Mouse (Mus musculus) intestine, embryonic 15.5 days (tissue): ENCODE data around the gene Crybb2. TPM values are rescaled to one million over a fixed set of nuclear protein-coding genes. Genes with fewer than 3 reads are reported as not detected.
A peak's percentile ranks its signal among the peaks of the same experiment; 100 is the strongest.

Experiments
- ATAC-seq: fragments of 200-750 bp; cut with Nextera tagmentation; 2 replicates; pipeline ENCODE4 v1.8.0; 2017; ENCODE audit warnings: moderate TSS enrichment, moderate library complexity
- H3K27ac ChIP-seq: fragments of 300-500 bp; sonication (generic); 2 replicates; pipeline ENCODE4 v1.5.1; 2015; ENCODE audit warnings: mild to moderate bottlenecking, inconsistent platforms
- H3K27me3 ChIP-seq: fragments of 300-500 bp; sonication (generic); replicated peaks from 2 replicates; pipeline ENCODE4 v1.6.1; 2015; ENCODE audit warnings: inconsistent platforms
- H3K36me3 ChIP-seq: fragments of 300-500 bp; sonication (generic); 2 replicates; pipeline ENCODE4 v1.6.1; 2015; ENCODE audit warnings: inconsistent platforms
- H3K4me1 ChIP-seq: fragments of 300-500 bp; sonication (generic); replicated peaks from 2 replicates; pipeline ENCODE4 v1.6.1; 2015; ENCODE audit warnings: inconsistent platforms
- H3K4me2 ChIP-seq: fragments of 300-500 bp; sonication (generic); replicated peaks from 2 replicates; pipeline ENCODE4 v1.6.1; 2015; ENCODE audit warnings: mild to moderate bottlenecking, inconsistent platforms
- H3K4me3 ChIP-seq: fragments of 300-500 bp; sonication (generic); replicated peaks from 2 replicates; pipeline ENCODE4 v1.5.1; 2015; ENCODE audit warnings: inconsistent platforms
- H3K9ac ChIP-seq: fragments of 300-500 bp; sonication (generic); 2 replicates; pipeline ENCODE4 v1.6.1; 2015; ENCODE audit warnings: inconsistent platforms
- H3K9me3 ChIP-seq: fragments of 300-500 bp; sonication (generic); 2 replicates; pipeline ENCODE4 v1.6.1; 2016; ENCODE audit warnings: inconsistent platforms
- WGBS: fragments of 180-500 bp; shearing (Covaris S2); methylation state at CpG from one replicate; pipeline ENCODE4 v1.1.7; 2015; 5-methylcytosine and 5-hydroxymethylcytosine counted together
- polyA plus RNA-seq: library from polyadenylated mRNA; unstranded; fragments of >200 nt; fragmentation: Nextera tagmentation; extraction: Ambion mirVana; gene quantifications from 2 replicates; pipeline ENCODE4 v1.2.1, GENCODE M21; 2015

The Crybb2 gene
- polyA plus RNA-seq, 1 experiment from 2014 or later, result not detected

GRCm38 (mm10) chr5:113050581-113051185, 19.2 kb downstream of the Crybb2 start:
- H3K4me2 ChIP-seq, result no peak overlapping the region
- no peak overlapping the region for H3K9ac ChIP-seq
- no peak for ATAC-seq
- H3K4me1 ChIP-seq, result no peaks in the 10 kb centered on the region
- H3K27me3 ChIP-seq, result no peaks in the 10 kb centered on the region
- no peaks in the 10 kb centered on the region for H3K9me3 ChIP-seq
- WGBS, result 59% methylated on average over 7 of the region's 7 CpGs
- no peak overlapping the region for H3K4me3 ChIP-seq
- no peak overlapping the region for H3K27ac ChIP-seq
- H3K36me3 ChIP-seq, result no peaks in the 10 kb centered on the region

- no peak overlapping the region for H3K4me2 ChIP-seq
- no peaks in the 10 kb centered on the region for H3K27me3 ChIP-seq
- no peak overlapping the region for H3K9ac ChIP-seq
- no peaks in the 10 kb centered on the region for H3K4me1 ChIP-seq
- no peaks in the 10 kb centered on the region for H3K36me3 ChIP-seq
- H3K4me3 ChIP-seq, result no peak overlapping the region
- H3K9me3 ChIP-seq, result no peaks in the 10 kb centered on the region
- no peak for ATAC-seq
- no peak overlapping the region for H3K27ac ChIP-seq
These were observed 20.0 kb downstream of the Crybb2 start for GRCm38 (mm10) chr5:113049876-113050275.

GRCm38 (mm10) chr5:113045511-113046273, 24.2 kb downstream of the Crybb2 start:
- H3K4me1 ChIP-seq, result peaks cover 6% of the 10 kb centered on the region; the same call in 1 of the 2 replicates
- no peak overlapping the region for H3K9ac ChIP-seq
- whole genome bisulfite sequencing, result 85% methylated on average over 10 of the region's 10 CpGs
- H3K4me2 ChIP-seq, result no peak overlapping the region
- no peak for ATAC-seq
- H3K27me3 ChIP-seq, result no peaks in the 10 kb centered on the region
- H3K9me3 ChIP-seq, result no peaks in the 10 kb centered on the region
- no peaks in the 10 kb centered on the region for H3K36me3 ChIP-seq
- H3K4me3 ChIP-seq, result no peak overlapping the region
- H3K27ac ChIP-seq, result no peak overlapping the region

- ATAC-seq, result no peak
- no peak overlapping the region for H3K9ac ChIP-seq
- no peak overlapping the region for H3K27ac ChIP-seq
- no peak overlapping the region for H3K4me3 ChIP-seq
- H3K36me3 ChIP-seq, result no peaks in the 10 kb centered on the region
- no peaks in the 10 kb centered on the region for H3K27me3 ChIP-seq
- 86% methylated on average over 8 of the region's 8 CpGs for WGBS
- peaks cover 6% of the 10 kb centered on the region; the same call in 1 of the 2 replicates for H3K4me1 ChIP-seq
- H3K9me3 ChIP-seq, result no peaks in the 10 kb centered on the region
- H3K4me2 ChIP-seq, result no peak overlapping the region
These were observed 26.4 kb downstream of the Crybb2 start for GRCm38 (mm10) chr5:113043531-113043930.

- 27% methylated on average over 5 of the region's 5 CpGs for WGBS
- H3K27me3 ChIP-seq, result no peaks in the 10 kb centered on the region
- H3K4me3 ChIP-seq, result no peak overlapping the region
- no peak overlapping the region for H3K4me2 ChIP-seq
- no peak overlapping the region for H3K9ac ChIP-seq
- no peaks in the 10 kb centered on the region for H3K9me3 ChIP-seq
- ATAC-seq, result peak; percentile 49; the same call in 1 of the 2 replicates
- H3K27ac ChIP-seq, result no peak overlapping the region
- no peaks in the 10 kb centered on the region for H3K36me3 ChIP-seq
- peaks cover 6% of the 10 kb centered on the region; the same call in 1 of the 2 replicates for H3K4me1 ChIP-seq
These were observed 28.3 kb downstream of the Crybb2 start for GRCm38 (mm10) chr5:113041567-113042071.

GRCm38 (mm10) chr5:113040776-113041175, 29.1 kb downstream of the Crybb2 start:
- Histone ChIP-seq H3K27ac (no peak overlapping the region), H3K4me1 (peaks cover 10% of the 10 kb centered on the region; the same call in 1 of the 2 replicates), H3K9ac (no peak overlapping the region), H3K9me3 (no peaks in the 10 kb centered on the region), H3K4me2 (no peak overlapping the region), H3K4me3 (no peak overlapping the region), H3K36me3 (no peaks in the 10 kb centered on the region), H3K27me3 (no peaks in the 10 kb centered on the region)
- no peak for ATAC-seq
- 65% methylated on average over 6 of the region's 6 CpGs for WGBS

- WGBS, result 92% methylated on average over 6 of the region's 6 CpGs
- H3K9ac ChIP-seq, result no peak overlapping the region
These were observed 31.3 kb downstream of the Crybb2 start for GRCm38 (mm10) chr5:113038601-113039000.

GRCm38 (mm10) chr5:113035094-113036047, 34.5 kb downstream of the Crybb2 start:
- no peaks in the 10 kb centered on the region for H3K36me3 ChIP-seq
- no peaks in the 10 kb centered on the region for H3K27me3 ChIP-seq
- H3K9me3 ChIP-seq, result no peaks in the 10 kb centered on the region
- no peak overlapping the region for H3K27ac ChIP-seq
- H3K4me3 ChIP-seq, result no peak overlapping the region
- H3K9ac ChIP-seq, result no peak overlapping the region
- H3K4me1 ChIP-seq, result peaks cover 11% of the 10 kb centered on the region
- peak; percentile 70 for ATAC-seq
- 55% methylated on average over 10 of the region's 10 CpGs for WGBS
- no peak overlapping the region for H3K4me2 ChIP-seq

More at GRCm38 (mm10) chr5:113038601-113039000, 31.3 kb downstream of the Crybb2 start:
- Histone ChIP-seq H3K36me3 (no peaks in the 10 kb centered on the region), H3K4me3 (no peak overlapping the region), H3K27ac (no peak overlapping the region), H3K4me1 (peaks cover 17% of the 10 kb centered on the region), H3K9me3 (no peaks in the 10 kb centered on the region), H3K4me2 (no peak overlapping the region), H3K27me3 (no peaks in the 10 kb centered on the region)
- ATAC-seq, result no peak

- H3K9me3 ChIP-seq, result no peaks in the 10 kb centered on the region
- no peaks in the 10 kb centered on the region for H3K36me3 ChIP-seq
- WGBS, result 73% methylated on average over 15 of the region's 15 CpGs
- H3K27ac ChIP-seq, result no peak overlapping the region
- no peak overlapping the region for H3K4me2 ChIP-seq
- H3K27me3 ChIP-seq, result no peaks in the 10 kb centered on the region
- H3K4me3 ChIP-seq, result no peak overlapping the region
- peaks cover 11% of the 10 kb centered on the region for H3K4me1 ChIP-seq
- H3K9ac ChIP-seq, result no peak overlapping the region
- no peak for ATAC-seq
These were observed 38.6 kb downstream of the Crybb2 start for GRCm38 (mm10) chr5:113031201-113031754.

GRCm38 (mm10) chr5:113030082-113030481, 39.8 kb downstream of the Crybb2 start:
- H3K4me3 ChIP-seq, result no peak overlapping the region
- 0 out of 2 replicates have a peak, but pooled peaks cover under 1% of the 10 kb centered on the region for H3K4me1 ChIP-seq
- H3K27me3 ChIP-seq, result no peaks in the 10 kb centered on the region
- no peaks in the 10 kb centered on the region for H3K9me3 ChIP-seq
- no peak overlapping the region for H3K4me2 ChIP-seq
- H3K9ac ChIP-seq, result no peak overlapping the region
- 58% methylated on average over 3 of the region's 3 CpGs for WGBS
- H3K27ac ChIP-seq, result no peak overlapping the region
- H3K36me3 ChIP-seq, result no peaks in the 10 kb centered on the region
- ATAC-seq, result no peak

- Histone ChIP-seq H3K4me1 (peaks cover 14% of the 10 kb centered on the region), H3K9ac (no peak overlapping the region), H3K9me3 (no peaks in the 10 kb centered on the region), H3K4me3 (no peak overlapping the region), H3K4me2 (no peak overlapping the region), H3K27ac (no peak overlapping the region), H3K27me3 (no peaks in the 10 kb centered on the region), H3K36me3 (no peaks in the 10 kb centered on the region)
- ATAC-seq, result no peak
- 68% methylated on average over 5 of the region's 5 CpGs for WGBS
These were observed 43.2 kb downstream of the Crybb2 start for GRCm38 (mm10) chr5:113026706-113027105.
